Mouse (Mus musculus) 3T3-L1 (cell line): ENCODE data around the gene Cx3cr1.
"Not testable (repeated sequence)": the region's sequence is repeated elsewhere in the genome, so short reads cannot be mapped to it uniquely, and the experiment has no call there.

Experiments
- DNase-seq: peaks from one replicate; pipeline ENCODE4 v3.0.0-alpha.2; 2015; ENCODE audit warnings: low read depth, low spot score

Gene Cx3cr1

DNA sequence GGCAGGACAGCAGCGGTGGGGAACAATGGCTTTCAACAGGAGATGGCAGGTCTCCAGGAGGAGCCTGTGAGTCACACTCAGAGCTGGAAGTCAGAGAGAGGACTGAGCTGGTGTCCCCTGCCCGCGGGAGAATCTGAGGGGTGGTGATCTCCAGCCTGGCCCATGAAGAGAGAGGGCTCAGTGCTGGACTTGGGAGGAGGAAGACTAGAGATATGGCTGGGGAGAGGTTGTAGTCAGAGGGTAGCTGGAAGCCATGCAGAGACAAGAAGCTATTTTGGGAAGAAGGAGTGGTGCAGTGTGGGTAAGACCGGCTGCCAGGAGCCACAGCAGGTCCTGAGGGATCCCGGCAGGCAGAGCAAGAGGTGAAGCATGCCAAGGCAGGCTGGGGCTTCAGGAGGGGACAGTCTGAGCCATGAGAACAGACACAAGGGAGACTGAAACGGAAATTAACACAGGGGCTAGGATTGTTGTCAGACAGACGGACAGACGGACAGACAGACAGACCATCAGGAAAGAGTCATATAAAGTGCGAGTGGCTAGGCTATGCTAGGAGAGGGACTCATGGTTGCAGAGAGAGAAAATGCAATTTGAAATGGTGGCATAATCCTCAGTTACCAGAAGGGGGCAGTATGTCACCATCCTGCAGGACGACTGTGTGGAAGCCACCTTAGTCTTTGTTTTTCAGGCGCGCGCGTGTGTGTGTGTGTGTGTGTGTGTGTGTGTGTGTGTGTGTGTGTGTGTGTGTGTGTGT, 42.1 kb downstream of the Cx3cr1 start:
- DNase-seq: peak; percentile 88

DNA sequence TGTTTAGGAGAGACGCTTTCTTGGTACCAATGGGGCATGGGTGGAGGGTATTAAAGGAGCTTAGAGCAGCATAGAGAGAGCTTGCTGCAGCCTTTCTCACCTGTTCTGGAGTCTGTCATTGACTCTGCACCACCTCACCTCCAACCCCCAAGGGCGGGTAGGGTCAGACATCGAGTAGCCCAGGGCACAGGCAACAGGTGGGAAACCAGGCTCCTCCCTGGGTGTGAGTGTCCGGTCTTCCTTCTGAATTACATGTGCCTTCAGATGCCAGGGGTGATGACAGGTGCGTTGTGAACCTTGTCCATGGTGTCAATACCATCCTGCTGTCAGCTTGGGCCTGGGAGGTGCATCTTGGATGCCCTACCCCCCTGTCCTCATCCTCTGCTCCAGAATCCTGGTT, 45.1 kb downstream of the Cx3cr1 start:
- no peak for DNase-seq

DNA sequence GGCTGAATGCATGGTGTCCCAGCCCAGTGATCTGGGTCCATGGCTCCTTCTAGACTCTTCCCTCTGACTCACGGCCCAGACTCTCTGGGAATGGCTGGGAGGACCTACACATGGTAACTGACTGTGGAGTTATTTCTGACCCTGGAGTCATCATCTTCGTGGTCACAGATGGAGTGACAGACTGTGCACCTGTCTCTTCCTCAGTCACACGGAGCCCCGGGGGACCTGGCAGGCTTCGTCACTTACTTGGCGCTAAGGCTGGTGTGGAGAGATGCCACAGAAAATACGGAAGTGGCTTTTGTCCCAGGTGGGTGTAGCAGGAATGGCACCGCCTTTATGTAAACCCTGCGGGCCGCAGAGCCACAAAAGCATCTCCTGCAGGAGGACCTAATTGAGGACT, 45.5 kb downstream of the Cx3cr1 start:
- DNase-seq: no peak

DNA sequence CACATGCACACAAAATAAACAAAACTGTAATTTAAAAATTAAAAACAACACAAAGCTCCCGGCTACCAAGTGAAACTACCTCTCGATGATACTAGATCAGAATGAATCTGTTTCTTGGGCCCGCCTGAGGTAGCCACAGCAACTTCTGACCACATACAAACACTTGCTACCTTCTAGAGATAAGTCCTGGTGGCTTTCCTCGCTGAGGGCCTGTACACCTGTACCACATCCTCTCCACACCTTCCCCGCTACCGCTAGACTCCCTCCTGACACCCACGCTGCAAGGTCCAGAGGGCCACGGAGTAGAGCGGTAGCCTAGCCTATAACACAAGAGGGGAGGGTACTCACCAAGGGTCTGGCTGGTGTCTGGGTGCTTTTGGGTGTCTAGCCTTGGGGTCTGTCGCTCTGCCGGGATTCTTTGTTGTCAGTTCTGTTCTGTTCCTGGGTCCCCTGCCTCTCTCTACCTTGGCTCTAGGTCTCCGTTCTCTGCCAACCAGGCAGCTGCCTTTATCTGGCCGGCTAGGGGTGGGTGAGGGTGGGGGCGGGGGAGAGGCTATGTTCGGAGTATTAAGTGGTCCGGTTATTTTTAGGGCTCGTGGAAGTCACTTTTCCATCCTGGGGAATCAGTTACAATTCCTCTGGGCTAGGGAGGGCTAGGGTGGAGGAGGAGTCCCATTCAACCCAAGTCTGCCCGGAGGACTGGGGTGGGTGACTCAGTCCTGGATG, 46.4 kb downstream of the Cx3cr1 start, which contains the start of gene Xirp1:
TSS of gene Xirp1 (minus strand) at position 513 of the 726 bp plus-strand sequence.
- DNase-seq: no peak

DNA sequence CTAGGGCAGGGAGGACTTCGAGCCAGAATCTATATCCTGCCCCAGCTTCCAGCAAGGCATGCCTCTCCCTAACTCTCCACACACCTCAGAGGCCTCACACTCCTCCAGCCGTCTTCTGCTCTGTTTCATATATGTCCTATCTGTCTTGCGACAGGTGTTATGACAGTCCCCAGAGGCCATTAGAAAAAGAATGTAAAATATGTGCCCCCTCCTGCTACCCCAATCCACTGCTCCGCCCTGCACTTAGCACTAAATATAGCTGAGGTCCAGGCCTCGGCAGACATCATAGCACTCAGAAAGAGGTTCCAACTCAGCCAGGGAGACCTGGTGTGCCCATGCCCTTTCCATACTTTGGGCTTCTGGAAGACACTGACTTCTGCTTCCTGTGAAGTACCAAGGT, 48.5 kb downstream of the Cx3cr1 start:
- DNase-seq: no peak

DNA sequence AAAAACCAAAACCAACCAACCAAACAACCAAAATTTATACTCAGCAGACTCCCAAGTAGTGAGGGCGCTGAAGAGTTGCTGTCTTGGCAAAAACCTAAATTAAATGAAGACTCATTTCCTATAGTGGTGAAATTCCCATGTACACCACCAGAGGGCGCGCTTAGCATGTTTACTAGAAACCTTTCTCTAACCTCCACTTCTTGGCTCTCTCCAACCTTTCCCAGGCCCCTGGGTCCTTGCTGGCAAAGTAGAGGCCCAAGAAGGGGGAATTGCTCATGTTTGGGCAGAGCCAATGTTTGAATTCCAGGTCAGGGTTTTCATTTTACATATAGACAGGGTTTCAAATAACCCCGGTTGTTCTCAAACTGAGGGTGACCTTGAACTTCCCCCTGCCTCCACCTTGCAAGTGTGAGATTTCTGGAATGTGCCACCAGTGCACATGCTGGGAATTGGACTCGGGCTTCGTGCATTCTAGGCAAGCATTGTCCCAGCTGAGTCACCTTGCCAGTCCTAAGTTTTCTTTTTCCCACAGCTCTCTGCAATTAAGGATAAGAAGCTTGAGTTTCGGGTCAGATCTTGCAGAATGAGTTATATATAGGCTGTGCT, 49.3 kb downstream of the Cx3cr1 start:
- DNase-seq: peak; percentile 92

DNA sequence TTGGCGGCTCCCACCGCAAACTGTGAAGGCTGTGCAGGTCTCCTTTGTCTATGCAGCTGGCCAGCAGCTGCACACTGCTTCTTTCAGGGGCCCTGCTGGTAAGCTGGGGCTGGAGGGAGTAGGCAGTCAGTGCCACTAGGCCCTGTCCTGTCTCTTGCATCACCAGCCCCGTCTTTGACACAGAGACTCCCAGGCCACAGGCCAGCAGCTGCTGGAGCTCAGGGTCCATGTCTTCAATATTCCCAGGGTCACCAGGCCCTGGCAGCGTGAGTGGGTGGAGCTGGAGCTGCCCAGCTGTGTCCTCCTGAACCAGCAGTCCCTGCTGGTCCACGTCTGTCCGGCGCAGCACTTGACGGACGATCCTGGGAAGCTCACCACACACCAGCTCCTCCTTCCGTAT, 52.7 kb downstream of the Cx3cr1 start:
- DNase-seq: no peak

DNA sequence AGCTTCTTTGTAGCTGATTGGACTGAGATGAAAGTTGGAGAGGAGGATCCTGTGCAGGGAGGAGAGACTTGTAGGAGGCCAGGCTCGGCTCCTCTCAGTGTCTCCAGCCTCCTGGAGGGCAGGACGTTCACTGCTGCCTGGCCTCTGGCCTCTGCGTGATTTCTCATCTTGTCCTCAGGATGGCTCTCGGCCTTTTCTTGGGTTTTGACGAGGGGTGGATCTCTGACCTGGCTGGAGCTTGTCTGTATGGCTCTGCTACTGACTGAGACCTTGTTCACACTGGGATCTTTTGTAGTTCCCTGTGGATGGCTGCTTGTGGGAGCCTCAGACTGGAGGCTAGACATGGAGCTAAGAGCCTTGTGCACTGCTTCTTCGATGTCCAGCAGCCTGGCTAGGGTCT, 54.9 kb downstream of the Cx3cr1 start:
- no peak for DNase-seq

DNA sequence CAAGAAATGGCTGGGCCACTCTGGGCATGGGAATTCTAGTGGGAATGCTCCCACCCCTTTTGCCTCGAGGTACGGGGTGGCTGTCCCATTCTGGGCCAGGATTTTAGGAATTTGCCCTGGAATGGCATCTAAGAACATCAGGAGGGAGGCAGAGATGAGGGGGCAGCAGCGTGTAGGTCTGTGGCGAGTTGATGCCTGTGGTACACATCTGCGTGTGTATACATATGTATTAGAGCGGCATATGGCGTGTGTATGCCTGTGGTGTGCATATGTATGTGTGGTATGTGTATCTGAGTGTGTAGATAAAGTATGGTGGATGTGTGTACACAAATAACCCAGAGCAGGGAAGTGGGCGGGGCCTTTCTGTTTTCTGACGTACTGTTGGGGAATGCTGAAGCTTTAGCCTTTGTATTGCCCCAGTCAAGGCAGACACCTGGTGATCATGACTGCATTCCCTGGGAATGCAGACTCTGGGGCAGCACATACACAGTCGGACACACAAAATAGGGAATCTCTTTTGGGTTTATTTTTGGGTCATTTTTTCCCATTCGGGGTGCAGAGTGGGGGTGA, 56.3 kb downstream of the Cx3cr1 start:
- peak; percentile 82 for DNase-seq

DNA sequence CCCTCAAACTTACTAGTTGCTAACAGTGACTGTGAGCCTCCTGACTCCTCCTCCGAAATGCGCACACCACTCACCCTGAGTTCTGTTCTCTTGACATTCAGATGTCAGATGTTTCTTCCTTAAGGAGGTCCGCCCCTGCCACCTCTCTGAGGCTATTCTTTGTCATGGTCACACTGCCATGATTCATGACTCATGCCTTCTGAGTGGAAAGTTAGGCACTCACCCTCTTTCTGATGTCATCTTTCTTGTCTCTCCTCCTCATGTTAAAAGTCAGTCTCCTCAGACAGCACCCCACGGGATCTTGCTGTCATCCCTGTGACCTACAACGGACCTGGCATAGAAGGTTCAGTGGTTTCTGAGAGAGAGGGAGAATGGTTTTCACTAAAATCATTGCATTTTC, 56.9 kb downstream of the Cx3cr1 start:
- DNase-seq: peak; percentile 68

DNA sequence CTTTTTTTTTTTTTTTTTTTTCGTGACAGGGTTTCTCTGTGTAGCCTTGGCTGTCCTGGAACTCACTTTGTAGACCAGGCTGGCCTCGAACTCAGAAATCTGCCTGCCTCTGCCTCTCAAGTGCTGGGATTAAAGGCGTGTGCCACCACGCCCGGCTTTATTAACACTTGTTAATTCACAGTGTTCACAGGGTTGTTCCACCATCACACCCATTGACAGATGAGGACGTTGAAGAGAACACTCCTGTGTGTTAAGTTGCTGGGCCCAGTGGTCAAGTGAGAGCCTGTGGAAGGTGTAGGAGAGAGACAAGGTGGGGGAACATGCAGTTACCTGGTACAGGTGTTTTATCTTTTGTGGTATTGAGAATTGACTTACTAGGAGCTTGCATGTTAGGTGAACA, 57.5 kb downstream of the Cx3cr1 start:
- not testable (repeated sequence) for DNase-seq

DNA sequence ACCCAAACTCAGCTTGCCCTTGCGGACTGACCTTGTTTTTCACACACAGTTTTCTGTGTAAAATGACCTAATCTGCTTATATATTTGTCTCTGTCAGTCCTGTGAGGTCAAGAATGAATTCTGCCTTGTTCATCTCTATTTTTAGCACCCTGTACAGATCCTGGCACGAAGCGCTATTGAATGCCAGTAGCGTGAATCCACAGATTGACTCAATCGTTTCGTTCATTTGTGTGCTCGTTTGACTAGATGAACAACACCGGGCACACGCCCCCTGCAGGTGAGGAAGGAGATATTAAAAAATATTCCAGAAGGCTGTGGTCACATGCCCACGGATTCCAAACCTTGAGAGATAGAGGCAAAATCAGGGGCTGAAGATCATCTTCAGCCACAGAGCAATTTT, 58.1 kb downstream of the Cx3cr1 start:
- peak; percentile 97 for DNase-seq

DNA sequence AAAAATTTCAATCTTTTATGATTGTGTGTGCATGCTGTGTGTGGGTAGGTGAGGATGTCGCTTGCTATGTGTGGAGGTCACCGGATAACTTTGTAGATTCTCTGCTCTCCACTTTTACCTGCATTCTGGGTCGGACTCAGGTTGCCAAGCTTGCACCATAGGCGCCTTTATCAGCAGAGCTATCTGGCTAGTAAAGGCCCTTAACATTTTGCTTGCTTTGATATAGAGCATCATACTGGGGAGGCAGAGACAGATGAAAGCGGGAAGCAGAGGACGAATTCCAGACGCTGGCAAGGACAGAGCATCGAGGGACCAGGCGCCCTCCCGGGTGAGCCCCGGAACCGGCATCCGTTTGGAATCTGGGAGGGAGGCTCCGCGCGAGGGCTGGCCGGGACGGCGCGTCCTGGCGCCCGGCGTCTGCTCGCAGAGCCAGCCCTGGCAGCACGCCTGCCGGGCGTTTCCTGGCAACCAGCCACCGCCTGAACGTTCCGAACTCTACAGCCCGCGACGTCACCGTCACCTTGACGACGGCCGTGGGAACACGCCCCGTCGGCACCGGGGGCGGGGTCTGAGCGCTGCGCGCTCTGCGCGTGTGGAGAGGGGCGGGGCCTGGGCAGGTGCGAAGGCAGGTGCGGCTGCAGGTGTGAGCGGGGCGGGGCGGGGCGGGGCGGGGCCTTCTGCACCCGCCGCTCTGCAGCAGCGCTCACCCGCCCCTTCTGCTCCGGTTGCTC, 58.7 kb downstream of the Cx3cr1 start:
- DNase-seq: peak; percentile 85

DNA sequence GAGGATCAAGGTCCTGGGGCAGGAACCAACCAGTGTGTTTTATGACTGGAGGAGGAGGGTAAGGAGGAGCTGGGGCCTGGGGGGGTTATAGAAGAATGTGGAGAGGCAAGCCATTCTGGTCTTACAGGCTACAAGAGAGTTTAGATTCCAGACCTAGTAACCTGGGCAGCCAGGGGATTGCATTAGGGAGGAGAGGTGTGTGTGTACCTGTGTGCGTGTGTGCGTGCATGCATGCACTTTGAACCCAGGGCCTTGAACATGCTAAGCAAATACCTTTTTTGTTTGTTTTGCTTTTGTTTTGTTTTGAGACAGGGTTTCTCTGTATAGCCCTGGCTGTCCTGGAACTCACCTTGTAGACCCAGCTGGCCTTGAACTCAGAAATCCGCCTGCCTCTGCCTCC, 59.8 kb downstream of the Cx3cr1 start:
- DNase-seq: no peak

DNA sequence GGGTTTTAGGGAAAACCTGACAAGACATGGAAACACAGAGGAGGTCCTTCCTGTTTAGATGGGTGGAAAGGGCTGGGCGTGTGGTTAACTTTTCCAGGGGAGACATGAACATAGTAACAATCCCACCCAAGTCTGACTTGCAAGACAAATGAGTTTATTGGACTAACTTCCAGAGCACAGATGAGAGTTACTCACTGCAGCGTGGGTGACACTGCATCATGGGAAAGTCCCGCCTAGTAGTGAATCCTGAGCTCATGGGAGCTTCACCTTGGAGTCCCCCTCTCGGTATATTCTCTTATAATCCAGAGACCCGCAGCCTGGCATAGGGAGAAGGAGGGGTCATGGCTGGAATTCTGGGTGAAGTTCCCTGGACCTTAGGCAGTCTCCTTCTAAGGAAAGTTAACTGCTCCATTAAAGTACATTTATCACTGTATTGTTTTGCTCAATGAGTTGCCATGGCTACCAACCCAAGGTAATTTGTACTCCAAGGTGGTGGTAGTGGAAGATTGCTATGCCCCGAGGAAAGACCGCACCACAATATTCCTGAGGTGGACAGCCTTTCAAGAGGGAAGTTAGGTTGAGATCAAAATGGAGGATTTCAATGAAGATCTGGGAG, 60.3 kb downstream of the Cx3cr1 start:
- DNase-seq: no peak

DNA sequence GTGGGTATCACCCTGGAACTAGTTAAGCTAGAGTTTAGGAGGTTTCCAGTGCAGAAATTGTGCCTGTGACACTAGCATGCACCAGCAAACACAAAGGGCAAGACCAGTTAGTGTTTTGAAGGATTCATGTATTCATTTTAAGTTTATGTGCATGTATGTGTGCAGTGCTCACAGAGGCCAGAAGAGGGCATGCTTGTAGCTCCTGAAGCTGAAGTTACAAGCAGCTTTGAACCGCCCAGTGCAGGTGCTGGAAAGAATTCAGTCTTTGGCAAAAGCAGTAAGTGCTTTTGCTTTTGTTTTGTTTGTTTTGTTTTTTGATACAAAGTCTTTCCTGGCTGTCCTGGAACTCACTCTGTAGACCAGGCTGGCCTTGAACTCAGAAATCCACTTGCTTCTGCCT, 61.8 kb downstream of the Cx3cr1 start:
- no peak for DNase-seq

DNA sequence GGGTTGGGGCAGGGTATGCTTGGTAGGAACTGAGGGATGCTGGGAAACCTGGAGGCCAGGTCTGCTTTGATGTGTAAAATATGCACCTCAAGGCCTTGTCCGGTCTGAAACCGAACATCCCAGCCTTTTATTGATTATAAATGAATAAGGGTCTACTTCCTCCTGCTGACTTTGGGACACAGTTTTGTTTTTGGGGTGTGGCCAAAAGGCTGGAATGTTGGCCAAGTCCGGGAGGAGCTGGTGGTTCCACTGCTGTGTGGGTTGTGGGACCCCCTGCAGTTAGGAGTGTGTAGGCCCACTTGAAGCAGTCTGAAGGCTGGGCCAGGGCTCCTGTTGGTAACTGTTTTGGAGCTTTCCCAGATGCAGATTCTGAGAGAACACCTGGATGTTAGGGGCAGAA, 63.7 kb downstream of the Cx3cr1 start:
- DNase-seq: no peak

DNA sequence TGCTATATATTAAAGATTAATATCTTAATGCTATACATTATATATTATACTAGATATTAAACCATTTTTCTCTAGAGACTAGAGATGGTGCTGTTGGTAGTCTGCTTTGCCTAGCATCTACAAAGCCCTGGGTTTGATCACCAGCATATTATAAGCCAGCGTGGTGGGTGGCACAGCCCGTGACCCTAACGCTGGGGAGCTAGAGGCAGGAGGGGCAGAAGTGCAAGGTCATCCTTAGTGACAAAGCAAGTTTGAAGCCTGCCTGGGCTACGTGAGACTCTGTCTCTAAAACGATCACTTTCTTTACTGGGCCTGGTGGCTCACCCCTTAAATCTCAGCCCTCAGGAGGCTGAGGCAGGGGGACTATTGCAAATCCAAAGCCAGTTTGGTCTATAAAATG, 66.8 kb downstream of the Cx3cr1 start:
- DNase-seq: no peak

DNA sequence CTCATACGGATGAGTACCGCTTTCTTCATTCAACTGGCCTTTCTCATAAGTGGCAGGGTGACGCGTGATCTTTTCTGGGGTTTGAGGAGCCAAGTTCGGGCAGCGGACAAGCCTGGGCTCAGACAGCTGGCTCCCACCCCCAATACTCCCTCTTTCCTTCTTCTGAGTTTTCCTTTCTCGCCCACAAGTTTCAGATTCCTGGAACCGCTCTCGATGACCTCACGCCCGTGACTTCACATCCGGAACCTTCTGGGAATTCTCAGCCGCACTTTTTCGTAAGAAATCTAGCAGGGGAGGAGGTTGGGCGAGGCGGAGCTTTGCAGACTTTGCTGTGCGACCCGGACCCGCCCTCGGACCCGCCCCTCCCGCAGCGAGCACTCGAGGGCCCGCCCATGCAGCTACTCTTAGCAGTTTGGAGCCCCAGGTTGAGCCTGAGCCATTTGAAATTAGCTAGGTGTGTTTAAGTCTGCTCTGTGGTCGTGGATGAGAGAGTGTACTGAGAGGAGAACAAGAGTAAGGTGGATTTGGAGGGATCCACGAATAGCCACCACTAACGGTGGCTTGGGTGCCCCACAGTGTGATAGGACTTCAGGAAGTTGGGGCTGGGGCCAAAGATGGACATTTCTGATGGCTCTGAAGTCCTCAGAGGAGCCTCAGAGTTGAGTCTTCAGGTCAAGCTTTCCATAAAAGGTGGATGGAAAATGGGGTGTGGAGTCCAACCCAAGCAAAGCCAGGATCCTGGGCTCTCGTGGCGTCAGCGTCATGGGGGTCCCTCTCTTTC, 67.5 kb downstream of the Cx3cr1 start:
- peak; percentile 88 for DNase-seq

DNA sequence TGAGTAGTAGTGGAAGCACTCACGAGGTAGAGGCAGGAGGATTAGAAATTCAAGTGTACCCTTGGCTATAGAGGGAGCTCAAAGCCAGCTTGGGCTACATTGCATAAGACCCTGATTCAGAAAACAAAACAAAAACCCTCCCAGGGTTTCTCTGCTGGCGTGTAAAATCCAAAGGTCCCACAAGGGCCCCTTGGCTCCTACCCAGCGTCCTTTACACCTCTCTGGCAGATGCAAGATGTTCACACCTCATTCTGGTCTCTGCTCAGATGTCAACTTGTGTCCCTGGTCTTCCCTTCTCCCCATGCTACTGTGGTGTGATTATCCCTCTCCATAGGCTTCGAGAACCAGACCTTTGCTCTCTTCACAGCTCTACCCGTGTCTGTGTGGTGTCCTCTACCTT, 68.9 kb downstream of the Cx3cr1 start:
- no peak for DNase-seq

DNA sequence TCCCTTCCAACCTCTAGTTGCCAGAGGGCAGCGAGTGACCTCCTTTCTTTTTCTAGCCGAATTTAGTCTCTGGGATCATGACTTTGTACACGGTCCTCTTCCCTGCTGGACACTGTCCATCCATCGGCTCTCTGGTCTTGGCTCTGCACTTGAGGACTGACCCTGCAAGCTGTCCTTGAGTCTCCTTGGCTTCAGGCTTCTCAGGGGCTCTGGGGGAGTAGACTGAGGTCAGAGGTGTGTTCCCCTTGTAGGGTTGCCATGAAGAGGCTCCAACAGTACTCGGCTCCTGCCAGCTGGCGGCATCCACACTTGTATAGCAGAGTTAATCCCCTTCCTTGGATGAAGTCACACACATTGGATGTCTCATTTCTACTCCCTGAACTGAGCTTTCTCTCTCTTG, 70.0 kb downstream of the Cx3cr1 start:
- DNase-seq: no peak
